ENCODE assay signal across 16 mouse cellular contexts in the genomic region with DNA sequence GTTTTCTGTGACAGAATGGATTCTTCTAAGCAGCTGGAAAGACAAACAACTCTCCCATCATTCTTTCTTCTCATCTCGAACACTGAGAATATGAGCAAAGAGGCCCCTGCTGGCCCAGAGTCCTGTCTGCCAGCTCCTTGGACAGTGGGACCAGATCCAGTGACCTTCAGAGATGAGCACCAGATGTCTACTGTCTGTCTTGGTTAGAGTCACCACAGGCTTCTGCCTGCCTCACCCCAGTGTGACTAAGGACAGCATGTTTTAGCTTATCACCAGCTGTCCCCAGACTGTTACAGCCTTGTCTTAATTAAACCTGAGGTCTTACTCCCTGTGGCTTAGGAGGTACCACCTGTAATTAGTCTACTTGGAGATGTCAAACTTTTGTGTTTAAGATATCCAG.
DNase-seq lines count a peak whose midpoint lies in the region; ATAC-seq and TF ChIP-seq lines count a peak whose summit lies in the region.
"Had no signal": no experiment of that assay in that cellular context is flagged by ENCODE, and none has a peak within 500 bp of the region (broad histone marks: within the 10 kb centered on the region; RNA-seq: fewer than 3 reads in every experiment).

No protein-coding gene starts in this region.

- H3K4me3 ChIP-seq in midbrain, postnatal 0 days (ENCODE audit: low read depth, low read length): no peak overlapping the region
- H3K4me3 ChIP-seq in midbrain, embryonic 10.5 days: no peak overlapping the region
- H3K4me3 ChIP-seq in lung, embryonic 14.5 days (ENCODE audit: low read depth, low read length): no peak overlapping the region
- H3K4me3 ChIP-seq: embryonic facial prominence, embryonic 10.5 days; forebrain, embryonic 13.5 days; limb, embryonic 13.5 days; liver, embryonic 13.5 days had no signal

- 69% methylated on average over 1 of the region's 1 CpGs for WGBS in midbrain, postnatal 0 days
- WGBS in midbrain, embryonic 10.5 days: 86% methylated on average over 1 of the region's 1 CpGs
- 45% methylated on average over 1 of the region's 1 CpGs for WGBS in lung, embryonic 14.5 days

- H3K4me2 ChIP-seq in midbrain, postnatal 0 days (ENCODE audit: low read depth, low read length, poor library complexity, severe bottlenecking): no peak overlapping the region
- no peak overlapping the region for H3K4me2 ChIP-seq in lung, embryonic 14.5 days
- H3K4me2 ChIP-seq: forebrain, embryonic 13.5 days; limb, embryonic 13.5 days; liver, embryonic 13.5 days; midbrain, embryonic 11.5 days had no signal

- no peak overlapping the region for H3K27ac ChIP-seq in midbrain, postnatal 0 days (ENCODE audit: low read depth, low read length)
- no peak overlapping the region for H3K27ac ChIP-seq in midbrain, embryonic 10.5 days (replicated peaks)
- H3K27ac ChIP-seq in lung, embryonic 14.5 days (ENCODE audit: low read depth): no peak overlapping the region
- H3K27ac ChIP-seq: embryonic facial prominence, embryonic 10.5 days; forebrain, embryonic 13.5 days; limb, embryonic 13.5 days; liver, embryonic 13.5 days had no signal

- no peak overlapping the region for H3K9ac ChIP-seq in midbrain, postnatal 0 days (replicated peaks; ENCODE audit: low read length, poor library complexity, severe bottlenecking)
- H3K9ac ChIP-seq in lung, embryonic 14.5 days: no peak overlapping the region
- H3K9ac ChIP-seq: forebrain, embryonic 13.5 days; limb, embryonic 13.5 days; liver, embryonic 13.5 days had no signal

- no peak for TF ChIP-seq CTCF in midbrain, postnatal 0 days (IDR thresholded peaks at IDR 0.05)
- no peak for TF ChIP-seq CTCF in lung, embryonic 14.5 days (IDR thresholded peaks at IDR 0.05; ENCODE audit: low read depth)

- ATAC-seq in midbrain, postnatal 0 days (ENCODE audit: low FRiP score): no peak
- ATAC-seq in lung, embryonic 14.5 days (ENCODE audit: insufficient read depth): no peak
- ATAC-seq: forebrain, embryonic 13.5 days had no signal

- no peaks in the 10 kb centered on the region for H3K27me3 ChIP-seq in midbrain, postnatal 0 days (ENCODE audit: insufficient read depth, low read length)
- H3K27me3 ChIP-seq in midbrain, embryonic 10.5 days (ENCODE audit: low read depth, poor library complexity, severe bottlenecking): no peaks in the 10 kb centered on the region
- H3K27me3 ChIP-seq in lung, embryonic 14.5 days (ENCODE audit: insufficient read depth, low read length): no peaks in the 10 kb centered on the region
- H3K27me3 ChIP-seq: forebrain, embryonic 13.5 days; limb, embryonic 13.5 days; liver, embryonic 13.5 days had no signal

- H3K4me1 ChIP-seq in midbrain, postnatal 0 days (ENCODE audit: insufficient read depth, low read length): no peaks in the 10 kb centered on the region
- H3K4me1 ChIP-seq in midbrain, embryonic 10.5 days: no peaks in the 10 kb centered on the region
- no peaks in the 10 kb centered on the region for H3K4me1 ChIP-seq in lung, embryonic 14.5 days (ENCODE audit: insufficient read depth)
- H3K4me1 ChIP-seq: embryonic facial prominence, embryonic 10.5 days; forebrain, embryonic 13.5 days; limb, embryonic 13.5 days; liver, embryonic 13.5 days had no signal

- H3K9me3 ChIP-seq in midbrain, postnatal 0 days (ENCODE audit: low read length): no peaks in the 10 kb centered on the region
- H3K9me3 ChIP-seq in midbrain, embryonic 10.5 days (replicated peaks): 0 out of 2 replicates have a peak, but pooled peaks cover 3% of the 10 kb centered on the region
- peaks cover 5% of the 10 kb centered on the region; the same call in 1 of the 2 replicates for H3K9me3 ChIP-seq in lung, embryonic 14.5 days (ENCODE audit: low read depth, low read length)
- H3K9me3 ChIP-seq: embryonic facial prominence, embryonic 10.5 days; limb, embryonic 13.5 days; liver, embryonic 13.5 days had no signal

- DNase-seq in kidney, adult 11 months: peak; percentile 2
- no peak for DNase-seq in kidney, adult 18-20 months
- peak; percentile 70 for DNase-seq in midbrain, postnatal 0 days (ENCODE audit: low spot score)
- no peak for DNase-seq in midbrain, embryonic 10.5 days (ENCODE audit: low spot score)
- peak; percentile 3 for DNase-seq in lung, embryonic 14.5 days
- DNase-seq in lung, postnatal 36 days: peak; percentile 30
- no peak for DNase-seq in frontal cortex, adult 2 months (ENCODE audit: extremely low spot score in 1 of 2, low spot score in 1 of 2)
- DNase-seq: adrenal gland, postnatal 36 days; cerebellum, adult 2 months; gastrocnemius, postnatal 25 days; liver, embryonic 13.5 days; right cerebral cortex, postnatal 25 days had no signal

- H3K36me3 ChIP-seq in midbrain, postnatal 0 days (ENCODE audit: insufficient read depth, low read length): no peaks in the 10 kb centered on the region
- H3K36me3 ChIP-seq in midbrain, embryonic 10.5 days: no peaks in the 10 kb centered on the region
- H3K36me3 ChIP-seq in lung, embryonic 14.5 days (ENCODE audit: insufficient read depth): no peaks in the 10 kb centered on the region
- H3K36me3 ChIP-seq: embryonic facial prominence, embryonic 10.5 days; limb, embryonic 13.5 days; liver, embryonic 13.5 days had no signal

Comparison
In these comparisons a context has a peak if more than half of its experiments do, and no peak if none do; other contexts are left out.
1. DNase-seq: peak in kidney, adult 11 months (single experiment), midbrain, postnatal 0 days (single experiment), lung, embryonic 14.5 days (single experiment) and lung, postnatal 36 days (single experiment); none in kidney, adult 18-20 months (single experiment), midbrain, embryonic 10.5 days (single experiment) and frontal cortex, adult 2 months (0 of 2).